Mouse (Mus musculus) hindbrain, embryonic 14.5 days (tissue): Measurements from ENCODE around the gene Kcnh4. TPM values are rescaled to one million over a fixed set of nuclear protein-coding genes. Genes with fewer than 3 reads are reported as not detected.

Experiments used
- ATAC-seq: fragments of 200-750 bp; cut with Nextera tagmentation; 2 replicates; pipeline ENCODE4 v1.8.0; 2017; ENCODE audit warnings: moderate number of reproducible peaks, mild to moderate bottlenecking, moderate TSS enrichment, moderate library complexity; ENCODE audit not compliant: low FRiP score
- DNase-seq: peaks from one replicate; pipeline ENCODE4 v3.0.0-alpha.2; 2015; ENCODE audit warnings: low spot score
- H3K27ac ChIP-seq: fragments of 300-500 bp; sonication (generic); 2 replicates; pipeline ENCODE4 v1.5.1; 2014; ENCODE audit warnings: mild to moderate bottlenecking, moderate library complexity
- H3K27me3 ChIP-seq: fragments of 300-500 bp; sonication (generic); 2 replicates; pipeline ENCODE4 v1.6.1; 2014; ENCODE audit warnings: mild to moderate bottlenecking, low read length, mixed read lengths; ENCODE audit not compliant: control insufficient read depth, insufficient read depth
- H3K36me3 ChIP-seq: fragments of 300-500 bp; sonication (generic); replicated peaks from 2 replicates; pipeline ENCODE4 v1.6.1; 2014; ENCODE audit not compliant: control insufficient read depth, insufficient read depth
- H3K4me1 ChIP-seq: fragments of 300-500 bp; sonication (generic); replicated peaks from 2 replicates; pipeline ENCODE4 v1.6.1; 2014; ENCODE audit warnings: antibody characterized with exemption, low read length, mixed read lengths; ENCODE audit not compliant: control insufficient read depth, insufficient read depth
- H3K4me2 ChIP-seq: fragments of 300-500 bp; sonication (generic); replicated peaks from 2 replicates; pipeline ENCODE4 v1.6.1; 2014; ENCODE audit warnings: mild to moderate bottlenecking, moderate library complexity
- H3K4me3 ChIP-seq: fragments of 300-500 bp; sonication (generic); replicated peaks from 2 replicates; pipeline ENCODE4 v1.5.1; 2014; ENCODE audit warnings: mild to moderate bottlenecking, low read length
- H3K9ac ChIP-seq: fragments of 300-500 bp; sonication (generic); 2 replicates; pipeline ENCODE4 v1.6.1; 2014
- H3K9me3 ChIP-seq: fragments of 300-500 bp; sonication (generic); 2 replicates; pipeline ENCODE4 v1.6.1; 2016; ENCODE audit warnings: low read length; ENCODE audit not compliant: control insufficient read depth
- WGBS: fragments of 180-500 bp; shearing (Covaris S2); extraction: QIAGEN DNeasy Blood & Tissue Kit; methylation state at CpG from one replicate; pipeline ENCODE4 v1.1.7; 2014; 5-methylcytosine and 5-hydroxymethylcytosine counted together
- polyA plus RNA-seq: library from polyadenylated mRNA; unstranded; fragments of >200 nt; fragmentation: Nextera tagmentation; extraction: Ambion mirVana; gene quantifications from 2 replicates; pipeline ENCODE4 v1.2.1, GENCODE M21; 2014

Gene Kcnh4
- polyA plus RNA-seq, 1 experiment from 2014 or later, result 7.6 TPM

DNA sequence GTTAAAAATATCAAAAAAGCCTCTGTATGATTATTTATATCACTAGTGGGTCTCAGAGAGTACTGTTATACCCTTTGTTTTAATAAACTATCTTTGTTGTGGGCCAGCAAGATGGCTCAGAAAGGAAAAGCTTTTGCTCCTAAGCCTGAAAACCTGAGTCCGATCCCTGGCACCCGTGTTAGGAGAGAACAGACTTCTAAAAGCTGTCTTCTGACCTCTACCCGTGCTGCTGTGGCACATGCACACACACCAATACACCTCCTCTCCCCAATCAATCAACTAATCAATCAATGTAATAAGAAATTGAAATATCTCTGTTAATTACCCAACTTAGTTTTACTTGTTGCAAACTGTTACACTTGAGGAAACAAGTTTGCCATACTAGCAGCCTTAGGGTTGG, 59.0 kb downstream of the Kcnh4 start:
- ATAC-seq (no peak), DNase-seq (no peak)
- Histone ChIP-seq H3K27ac (no peak overlapping the region), H3K9me3 (no peaks in the 10 kb centered on the region), H3K27me3 (0 out of 2 replicates have a peak, but pooled peaks cover 7% of the 10 kb centered on the region), H3K4me3 (no peak overlapping the region), H3K4me2 (no peak overlapping the region), H3K9ac (0 out of 2 replicates have a peak overlapping the region, but pooled peaks have one; percentile 24), H3K36me3 (peaks cover 14% of the 10 kb centered on the region), H3K4me1 (no peaks in the 10 kb centered on the region)
- 70% methylated on average over 3 of the region's 3 CpGs for WGBS

DNA sequence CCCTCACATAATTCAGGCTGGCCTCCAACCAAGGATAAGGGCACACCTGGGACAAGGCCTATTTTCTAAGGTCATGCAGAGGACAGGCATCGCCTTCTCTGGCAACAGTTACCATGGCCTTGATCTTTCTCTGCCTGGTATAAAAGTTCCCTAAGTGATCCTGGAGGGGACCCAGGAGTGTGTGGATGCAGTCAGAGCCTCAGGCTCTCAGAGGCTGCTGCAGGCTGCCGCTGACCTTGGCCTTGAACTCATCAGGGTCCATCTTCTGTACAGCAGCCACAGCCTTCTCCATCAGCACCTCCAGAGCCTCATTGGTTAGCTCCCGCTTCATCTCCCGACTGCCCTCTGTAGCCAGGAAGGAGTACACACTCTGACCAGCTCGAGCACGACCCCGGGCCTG, 61.8 kb downstream of the Kcnh4 start:
- H3K4me1 ChIP-seq, result no peaks in the 10 kb centered on the region
- H3K36me3 ChIP-seq, result no peaks in the 10 kb centered on the region
- no peak overlapping the region for H3K9ac ChIP-seq
- WGBS, result 79% methylated on average over 7 of the region's 7 CpGs
- H3K4me3 ChIP-seq, result no peak overlapping the region
- H3K9me3 ChIP-seq, result no peaks in the 10 kb centered on the region
- H3K27me3 ChIP-seq, result 0 out of 2 replicates have a peak, but pooled peaks cover 7% of the 10 kb centered on the region
- no peak overlapping the region for H3K4me2 ChIP-seq
- H3K27ac ChIP-seq, result no peak overlapping the region
- ATAC-seq, result no peak
- no peak for DNase-seq

DNA sequence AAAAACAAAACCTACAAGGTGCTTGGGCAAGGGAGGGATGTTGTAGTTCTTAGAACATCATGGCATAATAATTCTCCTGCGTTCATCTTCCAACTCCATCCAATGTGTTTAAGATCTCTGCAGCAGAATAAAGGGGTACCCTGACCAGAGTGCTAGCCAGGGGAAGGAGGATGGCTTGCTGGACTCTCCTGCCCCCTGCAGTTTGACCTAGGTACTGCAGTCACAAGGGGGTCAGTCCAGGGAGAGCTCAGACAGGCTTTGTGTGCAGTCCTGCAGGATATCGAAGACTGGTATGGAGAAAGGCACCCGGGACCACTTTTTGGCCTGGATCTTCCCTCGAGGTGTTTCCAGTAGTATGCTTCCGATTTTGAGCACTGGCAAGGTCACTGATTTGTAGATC, 64.8 kb downstream of the Kcnh4 start:
- peaks cover 7% of the 10 kb centered on the region; the same call in 1 of the 2 replicates for H3K27me3 ChIP-seq
- H3K36me3 ChIP-seq, result no peaks in the 10 kb centered on the region
- 0 out of 2 replicates have a peak, but pooled peaks cover 4% of the 10 kb centered on the region for H3K4me1 ChIP-seq
- no peak overlapping the region for H3K4me3 ChIP-seq
- H3K4me2 ChIP-seq, result no peak overlapping the region
- peak; percentile 74 for DNase-seq
- WGBS, result 38% methylated on average over 5 of the region's 5 CpGs
- ATAC-seq, result no peak; the same call in 1 of the 2 replicates
- H3K27ac ChIP-seq, result no peak overlapping the region
- H3K9me3 ChIP-seq, result no peaks in the 10 kb centered on the region
- H3K9ac ChIP-seq, result no peak overlapping the region

DNA sequence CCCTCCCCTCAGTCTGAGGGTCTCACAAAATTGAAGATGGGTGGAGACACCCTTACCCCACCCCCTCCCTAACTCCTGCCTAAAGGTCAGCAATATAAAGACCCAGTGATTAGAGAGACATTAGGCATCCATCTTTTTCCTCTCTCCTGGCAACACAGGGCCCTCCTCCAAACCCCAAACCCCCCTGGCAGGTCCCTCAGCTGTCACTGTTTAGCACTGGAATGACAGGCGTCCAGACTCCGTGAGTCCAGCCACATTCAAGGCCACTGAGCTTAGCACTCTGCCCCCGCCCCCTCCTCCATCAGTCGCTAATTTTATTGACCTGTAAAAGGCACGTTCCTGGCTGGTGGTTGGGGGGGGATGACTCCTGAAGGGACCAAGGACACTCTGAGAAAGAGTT, 66.6 kb downstream of the Kcnh4 start:
- H3K36me3 ChIP-seq, result no peaks in the 10 kb centered on the region
- H3K27ac ChIP-seq, result no peak overlapping the region
- H3K9me3 ChIP-seq, result no peaks in the 10 kb centered on the region
- ATAC-seq (no peak), DNase-seq (no peak)
- H3K4me1 ChIP-seq, result 0 out of 2 replicates have a peak, but pooled peaks cover 4% of the 10 kb centered on the region
- WGBS, result 19% methylated on average over 5 of the region's 5 CpGs
- no peak overlapping the region for H3K9ac ChIP-seq
- H3K4me2 ChIP-seq, result no peak overlapping the region
- H3K4me3 ChIP-seq, result no peak overlapping the region
- peaks cover 7% of the 10 kb centered on the region; the same call in 1 of the 2 replicates for H3K27me3 ChIP-seq

DNA sequence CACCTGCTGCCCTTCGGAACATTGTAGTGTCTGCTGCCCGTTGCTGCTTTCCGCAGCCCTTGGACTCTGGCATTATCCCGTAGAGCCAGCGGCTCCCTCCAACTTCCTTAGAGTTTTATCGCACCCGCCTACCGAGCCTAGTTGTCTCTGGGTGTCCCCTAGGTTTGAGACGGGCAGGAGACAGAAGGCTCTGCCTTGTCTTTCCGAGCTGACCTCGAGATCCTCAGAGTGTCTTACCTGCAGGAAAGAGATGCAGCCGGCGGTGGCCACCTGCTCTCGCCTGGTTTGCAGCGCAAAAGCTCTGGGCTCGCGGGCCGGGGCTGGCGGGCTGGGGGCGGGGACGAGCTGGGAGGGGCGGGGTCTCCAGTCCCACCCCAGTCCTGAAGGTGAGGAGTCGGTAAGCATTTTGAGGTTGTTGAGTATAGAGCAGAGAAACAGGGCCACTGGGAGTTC, 67.6 kb downstream of the Kcnh4 start, which contains the start of gene Zfp385c:
TSS of gene Zfp385c (minus strand) at position 292 of the 453 bp plus-strand sequence.
- DNase-seq, result no peak
- no peak for ATAC-seq
- H3K4me3 ChIP-seq, result peak within 1 kb of the TSS; percentile 18
- H3K27ac ChIP-seq, result no peak within 1 kb of the TSS
- 0 out of 2 replicates have a peak, but pooled peaks cover 4% of the 10 kb centered on the region for H3K4me1 ChIP-seq
- peaks cover 7% of the 10 kb centered on the region; the same call in 1 of the 2 replicates for H3K27me3 ChIP-seq
- H3K9ac ChIP-seq, result no peak within 1 kb of the TSS; the same call in 1 of the 2 replicates
- no peaks in the 10 kb centered on the region for H3K9me3 ChIP-seq
- 2% methylated on average over 23 of the region's 23 CpGs for WGBS
- no peaks in the 10 kb centered on the region for H3K36me3 ChIP-seq
- peak within 1 kb of the TSS; percentile 45 for H3K4me2 ChIP-seq

DNA sequence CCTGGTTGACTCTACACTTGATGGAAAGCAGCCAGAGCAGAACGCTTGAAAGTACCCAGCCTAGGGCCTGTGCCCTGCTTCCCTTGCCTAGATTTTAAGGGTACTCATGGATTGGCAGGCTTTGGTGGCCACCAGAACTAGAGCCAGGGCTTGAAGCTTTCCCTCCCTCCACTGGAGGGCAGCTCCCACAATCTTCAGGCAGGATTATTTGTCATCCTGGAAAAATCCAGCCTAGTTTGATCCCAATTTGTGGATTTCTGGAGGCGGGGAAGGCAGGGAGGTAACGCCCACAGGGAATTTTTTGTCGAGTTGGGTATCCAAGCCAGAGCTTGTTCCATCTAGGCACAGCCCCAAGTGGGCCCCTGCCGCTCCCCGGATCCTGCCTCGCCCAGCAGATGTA, 69.4 kb downstream of the Kcnh4 start:
- Histone ChIP-seq H3K4me1 (0 out of 2 replicates have a peak, but pooled peaks cover 4% of the 10 kb centered on the region), H3K9ac (no peak overlapping the region), H3K36me3 (no peaks in the 10 kb centered on the region), H3K4me2 (no peak overlapping the region), H3K4me3 (no peak overlapping the region), H3K9me3 (no peaks in the 10 kb centered on the region), H3K27ac (no peak overlapping the region), H3K27me3 (peaks cover 7% of the 10 kb centered on the region; the same call in 1 of the 2 replicates)
- 79% methylated on average over 7 of the region's 7 CpGs for WGBS
- DNase-seq, result no peak
- no peak for ATAC-seq

Other genes starting within 250 kb of the Kcnh4 start
- gene Acly, start 231.9 kb downstream of the Kcnh4 start, polyA plus RNA-seq, result 224 and 244 TPM in 2 replicates
- 2.0 and 2.7 TPM in 2 replicates for gene Ttc25, start 214.3 kb downstream of the Kcnh4 start, polyA plus RNA-seq
- 47.2 and 53.3 TPM in 2 replicates for gene Cnp, start 185.0 kb downstream of the Kcnh4 start, polyA plus RNA-seq
- gene Nkiras2, start 140.7 kb downstream of the Kcnh4 start, polyA plus RNA-seq, result 103 TPM in 2 replicates
- gene Dnajc7, start 139.8 kb downstream of the Kcnh4 start, polyA plus RNA-seq, result 91.0 and 91.6 TPM in 2 replicates
- gene Zfp385c, start 67.5 kb downstream of the Kcnh4 start, polyA plus RNA-seq, result 0.20 and 0.31 TPM in 2 replicates
- gene Dhx58, start 55.7 kb downstream of the Kcnh4 start, polyA plus RNA-seq, result 0.85 and 1.7 TPM in 2 replicates
- gene Kat2a, start 47.5 kb downstream of the Kcnh4 start, polyA plus RNA-seq, result 57.8 and 64.1 TPM in 2 replicates
- gene Hspb9, start 46.1 kb downstream of the Kcnh4 start, polyA plus RNA-seq, result not detected in 2 replicates
- gene Rab5c, start 21.7 kb downstream of the Kcnh4 start, polyA plus RNA-seq, result 80.5 and 105 TPM in 2 replicates
- gene Hcrt, start 3.0 kb upstream of the Kcnh4 start, polyA plus RNA-seq, result 0.78 TPM in 1 of 2 replicates, not detected in the other
- gene Ghdc, start 11.0 kb upstream of the Kcnh4 start, polyA plus RNA-seq, result 2.7 and 4.4 TPM in 2 replicates
- 19.0 and 19.8 TPM in 2 replicates for gene Stat5b, start 90.8 kb upstream of the Kcnh4 start, polyA plus RNA-seq
- 1.4 and 1.7 TPM in 2 replicates for gene Stat5a, start 99.4 kb upstream of the Kcnh4 start, polyA plus RNA-seq
- 49.1 and 50.6 TPM in 2 replicates for gene Stat3, start 179.6 kb upstream of the Kcnh4 start, polyA plus RNA-seq
- 20.1 and 21.1 TPM in 2 replicates for gene Cavin1, start 210.9 kb upstream of the Kcnh4 start, polyA plus RNA-seq
- gene Atp6v0a1, start 249.5 kb upstream of the Kcnh4 start, polyA plus RNA-seq, result 143 and 152 TPM in 2 replicates